Mouse (Mus musculus): ENCODE data around the gene Jarid2.

GRCm38 (mm10) chr13:44721891-44722547 lies 7.3 kb upstream of the Jarid2 start:
- TF ChIP-seq CTCF (IDR thresholded peaks at IDR 0.05) = no peak
- TF ChIP-seq EP300 (IDR thresholded peaks at IDR 0.05) = no peak

All from lung, postnatal 0 days (tissue).